Mouse (Mus musculus): ENCODE measurements around the gene Sox30. TPM values are rescaled to one million over a fixed set of nuclear protein-coding genes. Genes with fewer than 3 reads are reported as not detected.
A peak's percentile ranks its signal among the peaks of the same experiment; 100 is the strongest.

Gene Sox30
- polyA plus RNA-seq, 1 experiment = 0.01 TPM

- Histone ChIP-seq H3K27me3 (ENCODE audit: control insufficient read depth, insufficient read depth, insufficient read length) (no peaks in the 10 kb centered on the region), H3K4me3 (ENCODE audit: insufficient read depth, poor library complexity, severe bottlenecking) (peak within 1 kb of the TSS; percentile 48), H3K79me2 (ENCODE audit: control insufficient read depth, insufficient read depth) (no peaks in the 10 kb centered on the region), H3ac (ENCODE audit: control insufficient read depth, insufficient read length, low read depth) (peak within 1 kb of the TSS; percentile 88), H3K79me3 (ENCODE audit: low read depth) (no peaks in the 10 kb centered on the region), H3K36me3 (ENCODE audit: control insufficient read depth, insufficient read depth) (peaks cover 11% of the 10 kb centered on the region)
- peak; percentile 85 for TF ChIP-seq MAX (IDR thresholded peaks at IDR 0.05)
- no peak for TF ChIP-seq MYOD1 (IDR thresholded peaks at IDR 0.05; ENCODE audit: control insufficient read depth, insufficient read length, low read depth)
Measured at GRCm38 (mm10) chr11:45955127-45955627, 24.9 kb upstream of the Sox30 start, which contains the start of gene Thg1l. Gene Thg1l, minus strand, starts transcription at chr11:45955494.

GRCm38 (mm10) chr11:45959598-45959997 is 20.5 kb upstream of the Sox30 start:
- Histone ChIP-seq H3ac (ENCODE audit: control insufficient read depth, insufficient read length, low read depth) (no peak overlapping the region), H3K79me2 (ENCODE audit: control insufficient read depth, insufficient read depth) (no peaks in the 10 kb centered on the region), H3K36me3 (ENCODE audit: control insufficient read depth, insufficient read depth) (no peaks in the 10 kb centered on the region), H3K4me3 (ENCODE audit: insufficient read depth, poor library complexity, severe bottlenecking) (no peak overlapping the region), H3K27me3 (ENCODE audit: control insufficient read depth, insufficient read depth, insufficient read length) (no peaks in the 10 kb centered on the region), H3K79me3 (ENCODE audit: low read depth) (no peaks in the 10 kb centered on the region)
- no peak for TF ChIP-seq USF1 (IDR thresholded peaks at IDR 0.05; ENCODE audit: low read depth)
- no peak for TF ChIP-seq MYOG (IDR thresholded peaks at IDR 0.05; ENCODE audit: control insufficient read depth, extremely low read depth, insufficient read length)
- no peak for TF ChIP-seq CEBPB (IDR thresholded peaks at IDR 0.05; ENCODE audit: low read depth)
- no peak for TF ChIP-seq MAX (IDR thresholded peaks at IDR 0.05)

GRCm38 (mm10) chr11:45960003-45960402 is 20.1 kb upstream of the Sox30 start:
- Histone ChIP-seq H3K79me2 (ENCODE audit: control insufficient read depth, insufficient read depth) (no peaks in the 10 kb centered on the region), H3K36me3 (ENCODE audit: control insufficient read depth, insufficient read depth) (no peaks in the 10 kb centered on the region), H3K79me3 (ENCODE audit: low read depth) (no peaks in the 10 kb centered on the region), H3K27me3 (ENCODE audit: control insufficient read depth, insufficient read depth, insufficient read length) (no peaks in the 10 kb centered on the region), H3ac (ENCODE audit: control insufficient read depth, insufficient read length, low read depth) (no peak overlapping the region), H3K4me3 (ENCODE audit: insufficient read depth, poor library complexity, severe bottlenecking) (no peak overlapping the region)
- TF ChIP-seq MYOG (IDR thresholded peaks at IDR 0.05; ENCODE audit: control insufficient read depth, extremely low read depth, insufficient read length) (no peak), MAX (IDR thresholded peaks at IDR 0.05) (no peak), MYOD1 (IDR thresholded peaks at IDR 0.05; ENCODE audit: control insufficient read depth, insufficient read length, low read depth) (no peak), FOSL1 (IDR thresholded peaks at IDR 0.05; ENCODE audit: insufficient read depth, low read length, poor library complexity, severe bottlenecking) (no peak), CEBPB (IDR thresholded peaks at IDR 0.05; ENCODE audit: low read depth) (no peak), USF1 (IDR thresholded peaks at IDR 0.05; ENCODE audit: low read depth) (no peak), CTCF (IDR thresholded peaks at IDR 0.05; ENCODE audit: control insufficient read depth, insufficient read depth, insufficient read length) (no peak)

GRCm38 (mm10) chr11:45966896-45967295 is 13.2 kb upstream of the Sox30 start:
- Histone ChIP-seq H3K79me3 (ENCODE audit: low read depth) (no peaks in the 10 kb centered on the region), H3ac (ENCODE audit: control insufficient read depth, insufficient read length, low read depth) (no peak overlapping the region), H3K4me3 (ENCODE audit: insufficient read depth, poor library complexity, severe bottlenecking) (no peak overlapping the region), H3K36me3 (ENCODE audit: control insufficient read depth, insufficient read depth) (no peaks in the 10 kb centered on the region), H3K79me2 (ENCODE audit: control insufficient read depth, insufficient read depth) (no peaks in the 10 kb centered on the region), H3K27me3 (ENCODE audit: control insufficient read depth, insufficient read depth, insufficient read length) (no peaks in the 10 kb centered on the region)
- no peak for TF ChIP-seq MYOD1 (IDR thresholded peaks at IDR 0.05; ENCODE audit: control insufficient read depth, insufficient read length, low read depth)
- no peak for TF ChIP-seq CEBPB (IDR thresholded peaks at IDR 0.05; ENCODE audit: low read depth)
- TF ChIP-seq USF1 (IDR thresholded peaks at IDR 0.05; ENCODE audit: low read depth) = no peak
- TF ChIP-seq FOSL1 (IDR thresholded peaks at IDR 0.05; ENCODE audit: insufficient read depth, low read length, poor library complexity, severe bottlenecking) = no peak
- no peak for TF ChIP-seq CTCF (IDR thresholded peaks at IDR 0.05; ENCODE audit: control insufficient read depth, insufficient read depth, insufficient read length)
- TF ChIP-seq MYOG (IDR thresholded peaks at IDR 0.05; ENCODE audit: control insufficient read depth, extremely low read depth, insufficient read length) = no peak
- no peak for TF ChIP-seq MAX (IDR thresholded peaks at IDR 0.05)

- Histone ChIP-seq H3ac (ENCODE audit: control insufficient read depth, insufficient read length, low read depth) (no peak overlapping the region), H3K27me3 (ENCODE audit: control insufficient read depth, insufficient read depth, insufficient read length) (no peaks in the 10 kb centered on the region)
Measured at GRCm38 (mm10) chr11:45968466-45968865, 11.6 kb upstream of the Sox30 start.

GRCm38 (mm10) chr11:45973635-45974034 is 6.5 kb upstream of the Sox30 start:
- no peak for TF ChIP-seq FOSL1 (IDR thresholded peaks at IDR 0.05; ENCODE audit: insufficient read depth, low read length, poor library complexity, severe bottlenecking)
- TF ChIP-seq MAX (IDR thresholded peaks at IDR 0.05) = no peak
- no peak for TF ChIP-seq MYOG (IDR thresholded peaks at IDR 0.05; ENCODE audit: control insufficient read depth, extremely low read depth, insufficient read length)
- TF ChIP-seq MYOD1 (IDR thresholded peaks at IDR 0.05; ENCODE audit: control insufficient read depth, insufficient read length, low read depth) = no peak
- no peak for TF ChIP-seq CEBPB (IDR thresholded peaks at IDR 0.05; ENCODE audit: low read depth)
- Histone ChIP-seq H3K79me2 (ENCODE audit: control insufficient read depth, insufficient read depth) (no peaks in the 10 kb centered on the region), H3ac (ENCODE audit: control insufficient read depth, insufficient read length, low read depth) (no peak overlapping the region), H3K36me3 (ENCODE audit: control insufficient read depth, insufficient read depth) (no peaks in the 10 kb centered on the region), H3K27me3 (ENCODE audit: control insufficient read depth, insufficient read depth, insufficient read length) (no peaks in the 10 kb centered on the region), H3K79me3 (ENCODE audit: low read depth) (no peaks in the 10 kb centered on the region), H3K4me3 (ENCODE audit: insufficient read depth, poor library complexity, severe bottlenecking) (no peak overlapping the region)

More at GRCm38 (mm10) chr11:45968466-45968865, 11.6 kb upstream of the Sox30 start:
- TF ChIP-seq MAX (IDR thresholded peaks at IDR 0.05) = no peak
- no peak for TF ChIP-seq CTCF (IDR thresholded peaks at IDR 0.05; ENCODE audit: control insufficient read depth, insufficient read depth, insufficient read length)
- no peak for TF ChIP-seq CEBPB (IDR thresholded peaks at IDR 0.05; ENCODE audit: low read depth)
- TF ChIP-seq MYOD1 (IDR thresholded peaks at IDR 0.05; ENCODE audit: control insufficient read depth, insufficient read length, low read depth) = no peak
- no peak for TF ChIP-seq MYOG (IDR thresholded peaks at IDR 0.05; ENCODE audit: control insufficient read depth, extremely low read depth, insufficient read length)
- Histone ChIP-seq H3K4me3 (ENCODE audit: insufficient read depth, poor library complexity, severe bottlenecking) (no peak overlapping the region), H3K79me3 (ENCODE audit: low read depth) (no peaks in the 10 kb centered on the region), H3K36me3 (ENCODE audit: control insufficient read depth, insufficient read depth) (no peaks in the 10 kb centered on the region), H3K79me2 (ENCODE audit: control insufficient read depth, insufficient read depth) (no peaks in the 10 kb centered on the region)

Data from C2C12 (cell line).